Mouse (Mus musculus) heart, postnatal 0 days (tissue): ENCODE measurements around the gene Ppm1l. TPM values are rescaled to one million over a fixed set of nuclear protein-coding genes. Genes with fewer than 3 reads are reported as not detected.

Source experiments
- ATAC-seq: fragments of 200-750 bp; cut with Nextera tagmentation; 2 replicates; pipeline ENCODE4 v1.8.0; 2017; ENCODE audit warnings: low read depth, moderate number of reproducible peaks, moderate library complexity; ENCODE audit not compliant: insufficient read depth
- DNase-seq: peaks from one replicate; pipeline ENCODE4 v3.0.0-alpha.2; 2016; ENCODE audit warnings: low spot score
- H3K27ac ChIP-seq: fragments of 300-500 bp; sonication (generic); 2 replicates; pipeline ENCODE4 v1.5.1; 2014; ENCODE audit warnings: low read depth, mild to moderate bottlenecking
- H3K27me3 ChIP-seq: fragments of 300-500 bp; sonication (generic); 2 replicates; pipeline ENCODE4 v1.6.1; 2014; ENCODE audit warnings: low read length, mixed read lengths; ENCODE audit not compliant: control insufficient read depth, insufficient read depth
- H3K36me3 ChIP-seq: fragments of 300-500 bp; sonication (generic); replicated peaks from 2 replicates; pipeline ENCODE4 v1.6.1; 2014; ENCODE audit warnings: low read length, mixed read lengths; ENCODE audit not compliant: control insufficient read depth, insufficient read depth
- H3K4me1 ChIP-seq: fragments of 300-500 bp; sonication (generic); 2 replicates; pipeline ENCODE4 v1.6.1; 2014; ENCODE audit warnings: antibody characterized with exemption; ENCODE audit not compliant: control insufficient read depth, insufficient read depth
- H3K4me2 ChIP-seq: fragments of 300-500 bp; sonication (generic); 2 replicates; pipeline ENCODE4 v1.6.1; 2014; ENCODE audit warnings: low read depth, mild to moderate bottlenecking, low read length, moderate library complexity
- H3K4me3 ChIP-seq: fragments of 300-500 bp; sonication (generic); 2 replicates; pipeline ENCODE4 v1.5.1; 2014; ENCODE audit warnings: low read depth, low read length
- H3K9ac ChIP-seq: fragments of 300-500 bp; sonication (generic); replicated peaks from 2 replicates; pipeline ENCODE4 v1.6.1; 2014; ENCODE audit warnings: low read depth, low read length, mixed read lengths
- H3K9me3 ChIP-seq: fragments of 300-500 bp; sonication (generic); replicated peaks from 2 replicates; pipeline ENCODE4 v1.6.1; 2016; ENCODE audit warnings: low read length; ENCODE audit not compliant: control insufficient read depth
- CTCF ChIP-seq: IDR thresholded peaks from 2 replicates; pipeline ENCODE4 v1.5.1; 2016; ENCODE audit warnings: antibody characterized with exemption, control low read depth, low read depth
- EP300 ChIP-seq: IDR thresholded peaks from 2 replicates; pipeline ENCODE4 v1.6.1; 2016; ENCODE audit warnings: antibody characterized with exemption, low read depth
- WGBS: fragments of 180-500 bp; shearing (Covaris S2); extraction: QIAGEN DNeasy Blood & Tissue Kit; methylation state at CpG from one replicate; pipeline ENCODE4 v1.1.7; 2014; 5-methylcytosine and 5-hydroxymethylcytosine counted together
- polyA plus RNA-seq: library from polyadenylated mRNA; unstranded; fragments of >200 nt; fragmentation: Nextera tagmentation; extraction: Ambion mirVana; gene quantifications from 2 replicates; pipeline ENCODE4 v1.2.1, GENCODE M21; 2015
- total RNA-seq: library from RNA; depleted of rRNA; stranded (reverse); fragments of >200 nt; gene quantifications from 2 replicates; pipeline ENCODE4 v1.2.3, GENCODE M21; 2014; ENCODE audit warnings: low replicate concordance

Ppm1l gene
- total and polyA plus RNA-seq, 2 experiments from 2014 or later: 8.7 to 13.8 TPM

- Histone ChIP-seq H3K4me3 (no peak overlapping the region), H3K36me3 (no peaks in the 10 kb centered on the region), H3K4me2 (no peak overlapping the region), H3K27me3 (no peaks in the 10 kb centered on the region), H3K4me1 (no peaks in the 10 kb centered on the region), H3K9ac (no peak overlapping the region), H3K27ac (no peak overlapping the region), H3K9me3 (0 out of 2 replicates have a peak, but pooled peaks cover 4% of the 10 kb centered on the region)
- TF ChIP-seq EP300: no peak
- TF ChIP-seq CTCF: no peak
- 45% methylated on average over 9 of the region's 9 CpGs for WGBS
- ATAC-seq (no peak), DNase-seq (no peak)
These were observed 34.3 kb upstream of the Ppm1l start for GRCm38 (mm10) chr3:69282406-69282805.

- no peaks in the 10 kb centered on the region for H3K4me1 ChIP-seq
- no peaks in the 10 kb centered on the region for H3K36me3 ChIP-seq
- H3K27ac ChIP-seq: no peak overlapping the region
- no peak overlapping the region for H3K4me2 ChIP-seq
- no peak overlapping the region for H3K9ac ChIP-seq
- 0 out of 2 replicates have a peak, but pooled peaks cover 4% of the 10 kb centered on the region for H3K9me3 ChIP-seq
- H3K27me3 ChIP-seq: no peaks in the 10 kb centered on the region
- no peak for DNase-seq
- WGBS: 56% methylated on average over 7 of the region's 7 CpGs
- TF ChIP-seq CTCF (no peak), EP300 (no peak)
- H3K4me3 ChIP-seq: no peak overlapping the region
- ATAC-seq: no peak
These were observed 33.4 kb upstream of the Ppm1l start for GRCm38 (mm10) chr3:69283085-69283847.

- DNase-seq (no peak), ATAC-seq (no peak)
- H3K4me3 ChIP-seq: 0 out of 2 replicates have a peak overlapping the region, but pooled peaks have one; percentile 11
- H3K36me3 ChIP-seq: no peaks in the 10 kb centered on the region
- 40% methylated on average over 14 of the region's 14 CpGs for WGBS
- H3K27me3 ChIP-seq: no peaks in the 10 kb centered on the region
- TF ChIP-seq EP300 (no peak), CTCF (no peak)
- H3K9ac ChIP-seq: no peak overlapping the region
- H3K4me2 ChIP-seq: peak overlapping the region; percentile 48
- H3K4me1 ChIP-seq: peaks cover 8% of the 10 kb centered on the region
- H3K9me3 ChIP-seq: no peaks in the 10 kb centered on the region
- H3K27ac ChIP-seq: no peak overlapping the region
These were observed 26.8 kb upstream of the Ppm1l start for GRCm38 (mm10) chr3:69289833-69290232.

- WGBS: 31% methylated on average over 7 of the region's 7 CpGs
- Histone ChIP-seq H3K4me1 (peaks cover 8% of the 10 kb centered on the region), H3K27ac (no peak overlapping the region), H3K9ac (no peak overlapping the region), H3K27me3 (no peaks in the 10 kb centered on the region), H3K4me3 (0 out of 2 replicates have a peak overlapping the region, but pooled peaks have one; percentile 11), H3K4me2 (peak overlapping the region; percentile 48), H3K36me3 (no peaks in the 10 kb centered on the region), H3K9me3 (no peaks in the 10 kb centered on the region)
- 0 out of 2 replicates have a peak, but pooled peaks have one; percentile 14 for ATAC-seq
- no peak for DNase-seq
- TF ChIP-seq CTCF (no peak), EP300 (no peak)
These were observed 26.4 kb upstream of the Ppm1l start for GRCm38 (mm10) chr3:69290294-69290693.

GRCm38 (mm10) chr3:69290844-69291243, 25.8 kb upstream of the Ppm1l start:
- WGBS: 69% methylated on average over 3 of the region's 3 CpGs
- H3K27ac ChIP-seq: no peak overlapping the region
- ATAC-seq (no peak), DNase-seq (no peak)
- no peaks in the 10 kb centered on the region for H3K36me3 ChIP-seq
- no peak overlapping the region for H3K4me2 ChIP-seq
- no peak overlapping the region for H3K4me3 ChIP-seq
- no peaks in the 10 kb centered on the region for H3K27me3 ChIP-seq
- H3K9me3 ChIP-seq: no peaks in the 10 kb centered on the region
- TF ChIP-seq CTCF (no peak), EP300 (no peak)
- no peak overlapping the region for H3K9ac ChIP-seq
- H3K4me1 ChIP-seq: peaks cover 8% of the 10 kb centered on the region
